Mouse (Mus musculus) cerebellum, postnatal 4 days (tissue): ENCODE data around the gene Gng12.
"Not testable (repeated sequence)": the region's sequence is repeated elsewhere in the genome, so short reads cannot be mapped to it uniquely, and the experiment has no call there.

Source experiments
- DNase-seq, 2 experiments: peaks; one replicate each; pipeline ENCODE4 v3.0.0; 2022; ENCODE audit warnings: low spot score in 2 of 2, mixed read lengths in 1 of 2

The Gng12 gene

DNA sequence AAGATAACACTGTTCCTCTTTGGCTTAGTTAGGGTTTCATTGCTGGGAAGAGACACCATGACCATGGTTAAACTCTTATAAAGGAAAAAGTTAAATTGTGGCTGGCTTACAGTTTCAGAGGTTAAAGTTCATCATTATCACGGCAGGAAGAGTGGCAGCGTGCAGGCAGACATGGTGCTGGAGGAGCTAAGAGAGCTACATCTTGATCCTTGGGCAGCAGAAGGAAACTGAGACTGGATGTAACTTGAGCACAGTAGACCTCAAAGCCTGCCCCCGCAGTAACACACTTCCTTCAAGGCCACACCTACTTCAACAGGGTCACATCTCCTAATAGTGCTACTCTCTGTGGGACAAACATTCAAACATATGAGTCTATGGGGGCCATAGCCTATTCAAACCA, 93.3 kb downstream of the Gng12 start:
- DNase-seq = no peak

DNA sequence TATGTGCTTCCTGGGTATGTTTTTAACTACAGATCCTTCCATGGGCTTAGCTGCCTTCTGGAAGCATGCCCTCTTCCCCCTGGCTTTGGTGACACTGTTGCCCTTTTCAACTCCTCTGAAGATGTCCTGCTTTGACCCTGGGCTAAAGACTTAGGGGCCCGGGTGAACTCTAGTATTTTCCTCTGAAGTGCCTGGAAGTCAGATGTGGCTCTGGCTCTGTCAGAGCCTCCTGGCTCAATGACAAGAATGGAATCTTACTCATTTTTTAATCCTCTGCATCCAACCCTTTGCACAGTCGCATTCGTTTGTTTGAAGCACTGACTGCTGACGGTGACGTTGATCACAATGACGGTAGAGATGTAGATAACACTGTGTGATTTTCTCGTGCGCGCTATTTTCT, 96.0 kb downstream of the Gng12 start:
- no peak for DNase-seq

DNA sequence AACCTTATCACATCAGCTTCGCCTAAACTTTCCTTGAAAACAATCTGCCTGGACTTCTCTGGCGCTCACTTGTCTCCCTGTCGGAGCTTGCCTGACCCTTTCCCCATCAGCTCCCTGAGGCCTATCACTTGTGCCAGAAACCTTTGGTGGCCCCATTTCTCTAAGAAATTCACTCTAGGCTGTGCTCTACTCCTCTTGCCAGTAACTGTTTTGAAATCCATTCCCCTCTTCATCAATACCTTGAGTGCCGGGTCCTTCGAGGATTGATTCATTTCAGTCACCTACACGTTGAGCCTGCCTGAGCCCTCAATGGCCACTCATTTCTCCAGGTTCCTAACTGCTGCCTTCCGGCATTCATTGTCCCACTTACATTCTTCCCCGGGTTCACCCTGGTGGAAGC, 96.6 kb downstream of the Gng12 start:
- no peak for DNase-seq

DNA sequence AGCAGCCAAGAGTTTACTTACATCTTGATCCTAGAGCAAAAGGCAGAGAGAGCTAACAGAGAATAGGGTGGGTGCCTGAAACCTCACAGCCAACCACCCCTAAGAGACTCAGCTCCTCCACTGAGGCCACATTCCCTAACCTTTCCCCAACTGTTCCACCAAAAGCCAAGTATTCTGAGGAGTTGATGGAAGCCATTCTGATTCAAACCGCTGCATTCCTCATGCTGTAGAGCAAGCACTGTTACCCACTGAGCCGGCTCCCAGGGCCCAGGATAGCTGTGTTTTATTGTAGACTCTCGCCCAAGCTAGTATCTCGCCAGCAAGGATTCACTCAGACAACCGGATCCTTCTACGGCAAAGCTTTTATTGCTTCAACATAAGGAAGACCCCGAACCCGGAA, 98.8 kb downstream of the Gng12 start:
- DNase-seq = no peak

DNA sequence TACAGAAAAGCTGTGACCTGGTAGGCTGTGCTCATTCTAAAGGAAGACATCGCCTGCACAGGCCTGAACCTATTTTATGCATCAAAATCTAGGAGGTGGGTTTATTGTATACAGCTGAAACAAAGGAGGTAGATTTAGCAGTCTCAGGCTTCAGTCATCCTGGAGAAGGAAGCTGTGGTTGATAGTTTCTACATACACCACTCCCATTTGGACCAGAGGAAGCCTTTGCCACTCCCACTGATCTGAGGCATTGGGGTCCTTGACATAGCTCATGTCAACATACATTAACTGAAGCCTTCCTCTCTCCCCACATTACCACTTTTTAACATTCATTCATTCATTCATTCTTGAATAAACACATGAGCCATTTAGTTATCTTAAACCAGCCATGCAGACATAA, 99.6 kb downstream of the Gng12 start:
- DNase-seq = no peak

DNA sequence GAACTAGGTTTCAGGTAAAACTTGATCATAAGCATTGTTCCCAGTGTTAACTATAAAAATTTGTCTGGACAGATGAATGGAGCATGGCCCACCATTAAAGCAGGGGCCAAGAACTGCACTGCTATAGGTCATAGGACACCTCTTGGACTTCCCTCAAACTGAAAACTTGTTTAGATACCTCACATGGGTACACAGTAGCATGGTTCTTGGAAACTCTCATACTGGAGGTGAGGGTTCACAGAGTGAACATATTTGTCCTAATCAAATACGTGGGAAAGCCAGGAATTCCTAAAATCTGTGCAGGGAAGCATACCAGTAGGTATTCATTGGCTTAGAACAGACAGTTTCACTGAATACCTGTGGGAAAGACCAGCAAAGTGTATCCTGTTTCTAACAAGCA, 100.1 kb downstream of the Gng12 start:
- no peak for DNase-seq

DNA sequence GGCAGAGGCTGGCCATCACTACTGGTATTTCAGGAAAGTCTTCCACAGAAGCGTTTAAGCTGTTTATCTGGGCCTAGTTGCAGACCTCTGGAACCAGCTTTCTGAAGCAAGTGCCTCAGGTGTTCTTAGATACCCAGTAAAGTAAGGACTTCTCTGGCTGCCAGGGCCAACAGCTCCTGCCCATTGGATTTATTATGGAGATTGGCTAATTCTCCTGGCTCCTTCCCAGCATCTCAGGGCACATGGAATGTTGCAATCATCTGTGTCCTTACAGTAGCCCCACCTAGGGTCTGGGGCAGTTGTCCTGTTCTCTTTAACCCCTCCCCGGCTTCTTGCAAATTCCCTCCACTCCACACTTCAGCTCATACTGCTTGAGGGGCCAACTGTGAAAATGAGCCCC, 102.4 kb downstream of the Gng12 start:
- no peak for DNase-seq

DNA sequence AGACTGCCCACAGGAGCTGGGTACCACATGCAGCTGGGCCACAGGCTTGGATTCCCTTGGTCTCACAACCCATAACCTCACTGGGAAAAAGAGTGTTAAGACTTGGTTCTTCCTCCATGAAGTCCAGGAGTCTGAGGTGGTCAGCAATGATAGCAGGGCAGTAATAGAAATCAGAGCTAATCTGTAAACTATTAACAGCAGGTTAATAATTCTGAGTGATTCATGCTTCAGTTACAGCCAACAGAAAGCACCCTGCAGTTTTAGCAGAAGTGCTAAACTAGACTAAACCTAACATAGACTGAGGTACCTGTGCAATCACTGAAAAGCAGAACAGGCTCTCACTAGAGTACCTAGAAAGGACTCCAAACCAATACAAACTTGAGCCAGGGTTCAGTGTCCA, 103.6 kb downstream of the Gng12 start:
- DNase-seq = no peak

DNA sequence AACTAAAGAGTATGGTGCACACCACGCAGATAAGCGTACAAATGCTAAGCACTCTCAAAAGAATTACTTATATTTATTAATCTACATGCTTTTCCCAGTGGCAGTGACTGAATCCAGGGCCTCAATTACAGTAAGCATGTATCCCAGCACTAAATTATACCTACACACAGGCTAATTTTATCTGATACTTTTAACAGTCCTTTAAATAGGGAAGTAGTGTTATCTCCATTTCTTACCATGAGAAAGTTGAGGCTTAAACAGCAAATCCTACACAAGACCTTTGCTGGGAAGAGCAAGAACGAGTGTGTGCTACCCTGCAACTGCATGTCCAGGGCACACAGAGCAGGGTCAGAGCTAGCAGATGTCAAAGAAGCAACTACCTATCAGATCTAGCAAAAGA, 113.7 kb downstream of the Gng12 start:
- no peak for DNase-seq

DNA sequence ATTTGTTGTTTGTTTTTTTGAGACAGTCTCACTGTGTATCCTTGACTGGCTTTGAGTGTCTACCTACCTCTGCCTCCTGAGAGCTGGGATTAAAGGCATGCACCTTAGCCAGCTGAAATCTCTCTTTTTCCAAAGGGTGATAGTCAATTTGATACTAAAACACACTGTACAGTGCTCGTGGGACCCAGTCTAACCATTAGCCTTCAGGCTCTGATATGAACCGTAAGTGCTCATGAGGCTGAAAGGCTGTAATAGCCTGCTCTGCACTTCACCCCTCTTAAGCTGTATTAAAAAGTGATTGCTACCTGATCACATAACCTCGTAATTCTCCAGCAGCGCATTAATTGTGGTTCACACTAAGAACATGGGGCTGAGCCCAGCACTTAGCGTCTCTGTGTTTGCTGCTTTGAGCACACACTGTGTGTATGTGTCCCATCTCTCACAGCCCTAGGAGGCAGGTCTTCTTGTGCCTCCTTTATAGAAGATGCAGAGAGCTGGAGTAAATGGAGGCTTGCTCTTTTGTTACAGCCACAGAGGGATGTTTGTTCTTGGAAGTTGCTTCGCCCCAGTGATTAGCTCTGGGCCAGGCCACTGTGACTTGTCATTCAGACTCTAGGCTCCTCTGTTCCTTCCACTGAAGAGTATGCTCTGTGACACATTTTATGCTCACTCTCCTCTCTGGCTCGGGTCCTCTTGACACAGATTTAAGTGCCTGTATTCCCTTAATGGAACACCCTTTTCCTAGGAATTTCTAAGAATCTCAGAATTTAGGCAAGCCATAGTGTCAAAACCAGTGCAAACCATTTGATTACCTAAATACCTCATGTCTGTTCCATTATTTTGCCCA, 114.4 kb downstream of the Gng12 start:
- DNase-seq = no peak

DNA sequence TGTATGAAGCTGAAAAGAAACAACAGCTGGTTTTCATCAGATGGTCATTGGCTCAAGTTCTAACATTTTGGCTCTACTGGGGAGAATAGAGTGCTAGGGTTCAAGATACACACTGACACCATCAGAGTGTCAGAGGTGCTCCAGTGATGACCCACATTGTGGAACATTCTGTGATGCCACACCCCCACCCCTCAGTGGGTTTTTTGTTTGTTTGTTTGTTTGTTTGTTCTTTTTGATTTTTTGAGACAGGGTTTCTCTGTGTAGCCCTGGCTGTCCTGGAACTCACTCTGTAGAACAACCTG, 115.0 kb downstream of the Gng12 start:
- DNase-seq = no peak

DNA sequence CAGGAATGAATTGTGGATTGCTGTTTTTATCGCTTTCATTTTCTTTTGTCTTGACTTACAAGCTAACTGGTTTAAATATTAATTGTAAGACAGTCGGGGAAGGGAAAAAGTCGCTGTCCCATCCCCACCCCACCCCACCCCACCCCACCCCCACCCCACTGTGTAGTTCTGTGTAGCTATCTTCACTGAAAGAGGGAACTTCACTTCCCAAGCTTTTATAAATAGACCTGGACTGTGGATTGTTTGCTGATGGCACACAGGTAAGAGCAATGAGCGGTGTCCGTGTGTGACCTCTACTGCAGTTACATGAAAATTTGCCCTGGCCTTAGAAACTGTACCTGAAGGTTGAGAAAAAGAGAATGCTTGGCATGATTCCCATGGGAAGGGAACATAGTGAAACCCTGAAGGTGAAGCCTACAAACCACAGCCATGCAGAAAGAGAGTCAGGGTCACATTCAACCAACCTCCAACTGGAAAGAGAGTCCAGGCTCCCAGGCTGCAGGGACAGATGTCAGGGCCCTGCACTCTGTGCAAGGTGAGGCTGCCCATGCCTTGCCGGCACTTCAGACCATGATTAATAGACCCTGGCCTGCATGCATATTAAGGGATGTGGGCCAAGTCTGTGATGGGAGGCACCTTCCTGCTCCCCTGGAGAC, 117.2 kb downstream of the Gng12 start:
- no peak for DNase-seq

DNA sequence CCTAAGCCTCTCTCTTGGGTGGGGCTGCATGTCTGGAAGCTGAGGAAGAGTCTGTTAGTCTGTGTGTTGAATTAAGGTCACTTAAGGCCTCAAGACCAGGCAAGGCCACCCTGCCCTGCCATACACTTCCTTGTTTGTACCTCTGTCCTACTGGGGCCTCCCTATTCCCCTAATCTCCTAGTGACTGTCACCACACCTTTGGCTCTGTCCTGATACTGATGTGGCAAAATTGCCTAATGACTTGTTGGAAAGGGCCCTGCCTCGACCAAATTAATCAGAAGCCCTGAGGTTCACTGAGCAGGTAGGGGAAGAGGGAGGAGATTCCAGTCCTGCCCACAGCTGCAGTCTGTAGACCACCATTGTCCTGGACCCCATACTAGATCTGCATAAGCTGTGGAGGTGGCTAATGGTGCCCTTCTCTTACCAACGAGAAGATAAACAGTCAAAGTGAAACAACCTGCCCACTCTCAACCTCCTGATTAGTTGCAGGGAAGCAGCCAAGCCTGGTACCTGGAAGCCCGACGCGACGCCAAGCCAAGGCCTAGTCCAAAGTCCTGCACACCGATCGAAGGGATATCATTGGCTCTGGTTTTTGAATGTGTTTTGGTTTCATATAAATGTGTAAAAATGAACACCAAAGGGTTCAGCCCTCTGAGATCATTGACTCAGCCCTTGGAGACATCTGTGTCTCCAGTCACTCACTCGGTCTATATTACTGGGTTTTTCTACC, 117.9 kb downstream of the Gng12 start:
- DNase-seq = no peak

DNA sequence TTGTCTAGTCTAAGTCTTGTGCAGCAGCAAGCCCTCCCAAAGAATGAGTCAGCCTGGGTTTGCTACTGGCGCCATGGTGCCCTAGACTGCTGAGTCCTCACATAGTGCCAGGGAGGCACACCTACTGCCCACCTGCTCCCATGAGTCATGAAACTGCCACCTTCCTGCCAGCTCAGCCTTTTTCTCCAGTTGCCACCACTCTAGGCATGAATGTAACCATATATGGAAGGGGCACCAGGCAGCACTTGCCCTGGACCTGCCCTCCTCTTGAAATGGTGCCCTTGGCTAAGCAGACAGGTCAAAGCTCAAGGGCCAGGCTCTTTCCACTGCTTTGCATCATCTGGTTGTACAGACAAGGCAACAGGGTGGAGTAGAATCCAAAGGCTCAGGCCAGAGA, 118.5 kb downstream of the Gng12 start:
- DNase-seq = no peak

DNA sequence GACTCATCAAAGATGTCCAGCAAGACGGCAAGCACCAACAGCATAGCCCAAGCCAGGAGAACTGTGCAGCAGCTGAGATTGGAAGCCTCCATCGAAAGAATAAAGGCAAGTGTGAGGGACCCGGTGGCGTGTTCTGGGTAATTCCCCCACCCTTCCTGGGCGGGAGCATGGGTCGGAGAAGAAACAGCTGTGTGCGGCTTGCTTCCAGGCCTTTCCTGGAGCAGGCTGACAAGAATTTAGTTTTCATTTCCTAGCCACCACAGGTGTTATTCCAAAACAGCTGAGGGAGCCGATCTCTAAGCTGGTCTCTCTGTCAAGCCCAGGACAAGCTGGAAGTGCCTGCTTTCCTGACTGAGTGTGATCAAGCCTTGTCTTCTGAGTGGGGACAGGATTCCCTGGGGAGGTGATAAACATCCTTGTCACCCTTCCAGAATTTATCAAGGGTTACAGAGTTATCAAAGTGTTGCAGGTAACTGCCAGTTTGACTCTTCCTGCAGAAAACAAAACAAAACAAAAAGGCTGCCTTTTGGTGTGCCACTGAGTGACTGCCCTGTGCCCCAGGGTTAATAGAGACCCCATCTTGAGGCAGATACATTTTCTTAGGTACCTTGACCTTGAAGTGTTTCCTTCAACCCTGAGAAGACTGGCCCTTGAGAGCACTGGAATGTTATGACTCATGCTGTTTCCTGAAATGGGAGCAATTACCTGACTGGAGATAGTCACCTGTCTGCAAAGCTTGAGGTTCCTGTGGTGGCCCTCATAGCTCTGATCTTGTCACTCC, 119.7 kb downstream of the Gng12 start:
- DNase-seq = no peak

DNA sequence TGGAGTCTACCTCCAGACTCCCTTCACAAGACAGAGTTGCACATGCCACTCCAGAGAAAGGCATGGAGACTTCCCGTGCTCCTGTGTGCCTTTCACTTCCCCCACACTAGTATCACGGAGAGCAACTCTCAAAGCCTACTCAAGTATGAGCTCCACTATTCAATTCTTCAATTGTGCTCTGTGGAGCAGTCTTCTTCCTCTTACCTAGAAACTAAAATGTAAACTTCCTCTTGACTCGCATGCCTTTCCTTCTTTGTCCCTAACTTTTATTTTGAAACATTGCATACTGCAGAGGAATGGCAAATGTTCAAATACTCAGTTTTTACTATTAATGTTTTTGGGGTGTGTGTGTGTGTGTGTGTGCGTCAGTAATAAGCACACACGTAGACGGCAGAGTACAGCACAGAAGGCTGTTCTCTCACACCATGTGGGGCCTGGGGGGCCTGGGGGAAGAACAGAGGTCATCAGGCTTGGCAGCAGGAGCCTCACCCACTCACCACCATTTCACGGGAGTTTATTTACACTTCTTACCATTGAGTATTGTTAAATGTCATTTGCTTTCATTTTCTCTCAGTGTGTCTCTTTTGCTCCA, 120.4 kb downstream of the Gng12 start:
- no peak for DNase-seq

DNA sequence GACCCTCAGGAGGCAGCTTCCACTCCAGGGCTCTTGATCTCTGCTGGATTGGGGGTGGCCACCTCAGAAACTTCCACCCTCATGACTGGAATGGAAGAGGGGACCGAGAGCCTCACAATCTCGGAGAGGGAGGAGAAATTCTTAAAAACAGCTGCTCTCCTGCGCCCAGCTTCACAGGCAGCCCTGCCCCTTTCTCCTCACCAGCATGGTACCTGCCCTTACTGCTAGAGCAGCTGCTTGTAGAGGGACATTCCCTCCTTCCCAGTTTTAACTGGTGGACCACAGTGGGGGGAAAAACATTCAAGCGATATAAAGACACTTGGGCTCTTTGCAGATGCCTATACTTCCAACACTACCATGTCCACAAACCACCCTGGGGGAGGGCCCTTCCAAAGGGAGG, 122.2 kb downstream of the Gng12 start:
- DNase-seq = no peak

DNA sequence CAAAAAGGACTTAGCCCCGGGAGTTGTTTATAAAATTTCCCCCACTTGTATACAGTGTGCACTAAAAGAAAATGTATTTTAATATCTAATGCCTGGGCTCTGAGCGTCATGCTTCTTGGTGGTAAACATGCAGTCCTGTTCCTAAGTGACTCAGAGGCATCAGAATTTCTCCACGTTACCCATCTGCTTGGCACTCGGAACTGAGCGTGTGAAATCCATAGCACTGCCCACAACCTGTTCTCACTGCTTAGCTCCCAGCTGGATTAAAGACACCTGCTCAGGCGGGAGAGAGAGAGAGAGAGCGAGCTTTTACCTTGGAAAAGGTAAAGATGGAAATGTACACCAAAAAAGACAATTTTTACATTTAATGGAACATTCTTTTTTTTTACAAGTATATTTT, 122.8 kb downstream of the Gng12 start:
- not testable (repeated sequence) for DNase-seq

DNA sequence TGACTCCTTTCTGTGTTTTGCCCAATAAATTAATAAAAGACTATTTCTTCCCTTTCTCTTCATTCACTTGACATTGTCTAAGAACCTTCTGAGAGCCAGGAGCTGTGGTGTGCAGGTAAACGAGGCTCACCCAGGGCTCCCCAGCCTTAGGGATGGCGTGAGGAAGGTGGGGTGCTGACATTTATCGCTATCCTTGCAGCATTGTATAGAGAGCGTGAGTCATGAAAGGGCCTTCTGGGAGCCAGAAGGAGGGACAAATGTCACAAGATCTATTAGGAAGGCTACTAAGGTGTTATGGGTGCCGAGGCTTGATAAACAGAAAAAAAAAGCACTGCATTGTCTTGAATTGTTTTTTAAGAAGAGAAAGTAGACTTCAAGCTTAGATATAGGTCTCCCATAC, 125.1 kb downstream of the Gng12 start:
- DNase-seq = no peak

DNA sequence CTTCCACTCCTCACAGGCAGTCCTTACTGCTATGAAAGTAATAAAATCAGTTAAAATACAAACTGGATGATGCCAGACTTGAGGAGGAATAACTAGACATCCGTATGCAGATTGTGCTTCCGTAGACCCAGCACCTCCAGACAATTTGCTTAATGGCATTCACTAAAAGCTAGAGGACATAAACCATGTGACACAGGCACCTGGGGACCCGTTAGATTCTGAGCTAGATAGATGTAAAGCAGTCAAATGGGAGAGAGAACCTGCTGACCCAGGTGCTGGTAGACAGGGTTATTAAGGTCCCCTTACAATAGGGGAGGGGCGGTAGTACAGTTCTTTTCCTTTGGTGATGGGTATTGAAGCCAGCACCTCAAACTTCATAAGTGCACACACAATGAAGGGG, 127.5 kb downstream of the Gng12 start:
- DNase-seq = no peak

DNA sequence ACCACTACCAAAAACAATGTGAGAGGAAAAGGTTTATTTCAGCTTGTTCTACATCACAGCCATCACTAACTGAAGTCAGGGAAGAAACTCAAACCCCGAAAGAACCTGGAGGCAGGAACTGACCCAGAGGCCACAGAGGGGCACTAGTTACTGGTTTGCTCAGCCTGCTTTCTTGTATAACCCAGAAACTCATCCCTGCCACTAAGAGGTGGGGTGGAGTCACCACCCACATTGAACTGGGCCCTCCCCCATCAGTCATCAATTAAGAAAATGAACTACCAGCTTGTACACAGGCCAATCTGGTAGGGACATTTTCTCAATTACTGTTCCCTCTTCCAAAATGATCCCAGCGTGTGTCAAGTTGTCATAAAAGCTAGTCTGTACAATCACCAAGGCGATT, 130.5 kb downstream of the Gng12 start:
- DNase-seq = no peak
